Mouse (Mus musculus): ENCODE measurements around the gene Bnc1. TPM values are rescaled to one million over a fixed set of nuclear protein-coding genes. Genes with fewer than 3 reads are reported as not detected.
A peak's percentile ranks its signal among the peaks of the same experiment; 100 is the strongest.

Bnc1 gene
- polyA plus RNA-seq (2015; fragmentation: Nextera tagmentation; extraction: Ambion mirVana), result 0.24 and 0.36 TPM in 2 replicates

DNA sequence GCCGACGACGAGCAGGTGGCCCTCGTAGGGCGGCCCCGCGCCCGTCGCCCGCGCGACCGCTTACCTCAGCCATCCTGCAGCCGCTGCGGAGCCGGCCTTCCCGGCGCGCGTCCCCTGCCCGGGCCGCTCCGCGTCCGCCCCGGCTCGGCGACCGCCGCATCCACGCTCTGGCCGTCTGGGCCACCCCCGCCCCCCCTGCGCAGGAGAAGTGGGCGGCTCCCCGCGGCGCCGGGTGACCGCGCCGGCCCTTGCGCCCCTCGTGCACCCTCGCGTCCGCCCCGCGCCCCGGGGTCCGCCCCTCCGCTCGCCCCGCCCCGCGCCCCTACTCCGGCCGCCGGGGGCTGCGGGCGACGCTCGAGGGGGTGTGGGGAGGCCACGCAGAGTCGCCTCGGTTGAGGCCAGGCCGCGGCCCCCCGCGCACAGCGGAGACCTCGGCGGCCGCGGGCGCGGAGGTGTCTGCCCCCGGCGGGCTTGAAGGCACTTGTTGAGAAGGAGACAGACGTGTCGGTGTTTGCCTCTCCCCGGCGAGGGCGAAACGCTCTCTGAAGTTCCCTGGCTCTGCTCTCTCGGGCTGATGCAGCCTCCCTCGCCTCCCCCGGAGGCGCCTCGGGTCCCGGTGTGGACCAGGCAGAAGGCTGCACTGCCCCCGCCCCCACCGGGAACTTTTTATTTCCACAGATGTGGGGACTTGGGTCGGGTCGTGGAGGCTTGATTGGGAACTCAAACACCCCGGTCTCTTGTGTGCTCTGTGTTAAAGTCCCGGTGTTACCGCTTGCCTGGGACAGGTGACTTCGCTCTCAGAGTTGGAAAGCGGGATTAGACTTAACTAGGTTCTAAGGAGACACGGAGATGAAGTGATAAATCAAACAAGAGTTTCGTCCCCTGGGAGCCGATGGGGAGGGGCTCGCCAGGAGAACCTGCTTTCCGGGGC is at the start of gene Bnc1:
Gene Bnc1 (minus strand): TSS at position 162 of the 931 bp plus-strand sequence.
- H3K4me2 ChIP-seq, result peak within 1 kb of the TSS; percentile 51
- peaks cover 89% of the 10 kb centered on the region for H3K27me3 ChIP-seq
- H3K27ac ChIP-seq (replicated peaks), result no peak within 1 kb of the TSS
- no peak for ATAC-seq (ENCODE audit: insufficient read depth)
- no peaks in the 10 kb centered on the region; the same call in 1 of the 2 replicates for H3K4me1 ChIP-seq (replicated peaks)
- WGBS (ENCODE audit: insufficient replicate concordance), result 2% methylated on average over 103 of the region's 105 CpGs
- no peak within 1 kb of the TSS for H3K9ac ChIP-seq
- peak within 1 kb of the TSS; percentile 33 for H3K4me3 ChIP-seq (replicated peaks)
- H3K9me3 ChIP-seq (replicated peaks), result no peaks in the 10 kb centered on the region
- H3K36me3 ChIP-seq (replicated peaks), result no peaks in the 10 kb centered on the region

DNA sequence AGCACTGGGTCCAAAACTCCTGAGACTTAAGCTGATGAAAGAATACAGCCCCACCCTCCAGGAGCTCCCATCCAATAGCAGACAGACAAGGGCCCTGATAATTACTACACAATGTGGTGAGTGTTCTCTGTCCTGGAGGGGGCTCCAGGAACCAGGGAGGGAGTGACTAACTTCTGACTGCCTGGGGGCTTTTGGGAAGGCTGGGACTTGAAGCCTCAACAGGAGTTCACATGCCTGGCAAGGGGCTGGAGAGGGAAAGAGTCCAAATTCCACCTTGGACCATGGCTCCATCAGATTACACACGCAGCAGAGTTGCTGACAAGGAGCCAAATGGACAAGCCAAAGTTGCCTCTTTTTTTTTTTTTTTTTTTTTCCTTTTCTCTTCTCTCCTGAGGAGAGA is 41.3 kb upstream of the Bnc1 start:
- 53% methylated on average over 1 of the region's 1 CpGs for WGBS (ENCODE audit: insufficient replicate concordance)
- no peak for ATAC-seq (ENCODE audit: insufficient read depth)
- no peak overlapping the region for H3K9ac ChIP-seq
- H3K36me3 ChIP-seq (replicated peaks), result no peaks in the 10 kb centered on the region
- H3K27me3 ChIP-seq, result no peaks in the 10 kb centered on the region
- no peaks in the 10 kb centered on the region for H3K9me3 ChIP-seq (replicated peaks)
- H3K4me2 ChIP-seq, result no peak overlapping the region
- no peaks in the 10 kb centered on the region for H3K4me1 ChIP-seq (replicated peaks)
- H3K27ac ChIP-seq (replicated peaks), result no peak overlapping the region
- no peak overlapping the region for H3K4me3 ChIP-seq (replicated peaks)

DNA sequence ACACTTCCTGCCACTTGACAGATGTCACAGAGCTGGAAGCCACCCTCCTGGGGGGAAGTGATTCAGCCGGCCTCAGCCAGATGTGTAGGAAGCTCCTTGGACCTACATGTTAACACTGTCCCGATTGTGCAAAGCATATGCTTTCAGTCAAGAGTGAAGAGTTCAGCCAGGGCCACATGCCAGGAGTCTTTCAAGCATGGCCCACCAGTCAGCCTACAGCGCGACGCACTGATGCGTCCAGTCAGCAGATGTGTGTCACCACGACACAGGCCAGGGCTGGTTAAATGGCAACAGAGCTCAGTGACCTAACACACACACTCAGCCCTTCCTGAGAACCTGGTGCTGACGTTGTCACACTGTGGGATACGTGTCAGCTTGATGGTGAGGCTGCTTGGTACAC is 37.6 kb upstream of the Bnc1 start:
- no peaks in the 10 kb centered on the region for H3K27me3 ChIP-seq
- no peaks in the 10 kb centered on the region for H3K36me3 ChIP-seq (replicated peaks)
- WGBS (ENCODE audit: insufficient replicate concordance), result 59% methylated on average over 9 of the region's 9 CpGs
- no peak overlapping the region for H3K4me2 ChIP-seq
- no peak for ATAC-seq (ENCODE audit: insufficient read depth)
- H3K9me3 ChIP-seq (replicated peaks), result no peaks in the 10 kb centered on the region
- H3K9ac ChIP-seq, result no peak overlapping the region
- no peak overlapping the region for H3K4me3 ChIP-seq (replicated peaks)
- no peaks in the 10 kb centered on the region for H3K4me1 ChIP-seq (replicated peaks)
- no peak overlapping the region for H3K27ac ChIP-seq (replicated peaks)

DNA sequence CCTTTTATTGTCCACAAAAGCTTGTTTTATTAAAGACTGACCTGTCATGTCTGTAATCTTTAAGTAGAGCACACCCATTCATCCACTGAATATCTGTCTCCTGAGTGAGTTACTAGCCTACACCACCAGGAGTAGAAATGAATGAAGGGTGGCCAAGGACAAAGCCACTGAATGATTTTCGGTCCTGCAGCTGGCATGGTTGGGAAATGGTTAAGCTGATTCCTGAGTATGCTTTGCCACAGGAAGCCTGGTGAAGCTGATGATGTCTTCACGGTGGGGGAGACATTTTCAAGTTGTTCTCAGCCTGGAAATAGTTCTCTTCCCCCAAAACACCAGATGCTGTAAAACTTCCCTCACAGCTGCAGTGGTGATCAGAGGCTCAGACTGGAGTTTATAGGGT is 33.7 kb upstream of the Bnc1 start:
- H3K9me3 ChIP-seq (replicated peaks), result no peaks in the 10 kb centered on the region
- no peaks in the 10 kb centered on the region for H3K4me1 ChIP-seq (replicated peaks)
- H3K4me2 ChIP-seq, result no peak overlapping the region
- no peak overlapping the region for H3K27ac ChIP-seq (replicated peaks)
- WGBS (ENCODE audit: insufficient replicate concordance), result 16% methylated on average over 2 of the region's 2 CpGs
- no peak for ATAC-seq (ENCODE audit: insufficient read depth)
- H3K27me3 ChIP-seq, result no peaks in the 10 kb centered on the region
- no peaks in the 10 kb centered on the region for H3K36me3 ChIP-seq (replicated peaks)
- H3K9ac ChIP-seq, result no peak overlapping the region
- H3K4me3 ChIP-seq (replicated peaks), result no peak overlapping the region

DNA sequence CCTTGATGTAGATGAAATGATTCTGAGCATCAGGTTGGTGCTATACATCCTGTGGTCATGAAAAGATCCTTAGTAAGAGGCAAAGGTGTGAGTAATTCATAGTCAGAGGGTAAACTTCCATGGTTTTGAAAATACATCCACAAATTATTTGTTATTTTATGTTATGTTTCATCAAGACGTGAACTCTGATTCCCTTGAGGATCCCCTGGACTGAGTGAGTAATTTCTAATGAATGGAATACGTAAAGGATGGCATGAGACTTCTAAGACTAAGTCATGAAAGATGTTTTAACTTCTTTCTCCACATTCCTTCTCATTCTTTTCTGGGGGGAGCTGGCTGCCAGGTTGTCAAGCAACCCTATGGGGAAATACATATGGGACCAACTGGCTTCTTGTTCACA is 31.6 kb upstream of the Bnc1 start:
- no peak for ATAC-seq (ENCODE audit: insufficient read depth)
- Histone ChIP-seq H3K9ac (no peak overlapping the region), H3K27ac (replicated peaks) (no peak overlapping the region), H3K4me3 (replicated peaks) (no peak overlapping the region), H3K27me3 (no peaks in the 10 kb centered on the region), H3K9me3 (replicated peaks) (no peaks in the 10 kb centered on the region), H3K36me3 (replicated peaks) (no peaks in the 10 kb centered on the region), H3K4me1 (replicated peaks) (no peaks in the 10 kb centered on the region), H3K4me2 (no peak overlapping the region)
- WGBS (ENCODE audit: insufficient replicate concordance), result 65% methylated on average over 2 of the region's 2 CpGs

DNA sequence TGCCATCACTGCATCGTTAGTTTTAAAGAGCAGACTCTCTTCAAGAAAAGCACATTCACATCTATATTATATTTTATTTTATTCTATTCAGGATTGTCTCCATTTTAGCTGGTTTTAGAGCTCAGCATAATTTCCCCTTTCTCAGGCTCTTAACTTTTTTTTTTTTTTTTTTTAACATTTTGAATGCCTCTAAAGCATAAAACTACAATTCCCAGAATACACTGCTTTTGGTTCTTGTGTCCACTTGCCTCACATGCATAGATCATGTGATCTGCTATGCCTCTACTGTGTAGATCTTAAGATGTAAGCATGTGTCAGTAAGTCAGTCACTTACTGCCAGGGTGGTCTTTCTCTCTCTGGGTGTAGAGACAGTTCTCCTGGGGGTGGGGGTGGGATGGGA is 30.3 kb upstream of the Bnc1 start:
- H3K4me1 ChIP-seq (replicated peaks), result no peaks in the 10 kb centered on the region
- 64% methylated on average over 1 of the region's 1 CpGs for WGBS (ENCODE audit: insufficient replicate concordance)
- H3K9ac ChIP-seq, result no peak overlapping the region

DNA sequence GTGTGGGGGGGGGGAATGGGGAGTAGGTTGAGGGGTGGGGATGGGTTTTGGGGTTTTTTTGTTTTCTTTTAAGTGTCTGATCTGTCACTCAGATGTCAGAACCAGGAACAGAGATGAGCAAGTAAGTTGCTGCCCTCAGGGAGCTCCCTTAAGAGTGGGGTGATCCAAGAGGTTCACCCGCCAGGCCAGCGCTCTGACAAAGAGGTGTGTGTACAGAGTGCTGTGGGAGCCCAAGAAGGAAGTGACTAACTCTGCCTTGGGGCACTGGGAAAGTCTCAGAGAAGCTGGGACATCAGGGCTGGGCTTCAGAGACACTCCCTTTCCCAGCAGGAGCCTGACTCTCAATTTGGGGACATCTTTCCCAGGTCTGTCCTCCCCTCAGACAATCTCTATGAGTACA is 25.9 kb upstream of the Bnc1 start:
- H3K4me1 ChIP-seq (replicated peaks), result no peaks in the 10 kb centered on the region
- no peak overlapping the region for H3K9ac ChIP-seq
- H3K9me3 ChIP-seq (replicated peaks), result no peaks in the 10 kb centered on the region
- no peak overlapping the region for H3K4me2 ChIP-seq
- WGBS (ENCODE audit: insufficient replicate concordance), result 63% methylated on average over 2 of the region's 2 CpGs
- H3K27me3 ChIP-seq, result peaks cover 16% of the 10 kb centered on the region
- H3K36me3 ChIP-seq (replicated peaks), result no peaks in the 10 kb centered on the region
- H3K27ac ChIP-seq (replicated peaks), result no peak overlapping the region
- no peak overlapping the region for H3K4me3 ChIP-seq (replicated peaks)
- no peak for ATAC-seq (ENCODE audit: insufficient read depth)

More for the DNA sequence above, 30.3 kb upstream of the Bnc1 start:
- Histone ChIP-seq H3K36me3 (replicated peaks) (no peaks in the 10 kb centered on the region), H3K27ac (replicated peaks) (no peak overlapping the region), H3K4me3 (replicated peaks) (no peak overlapping the region), H3K27me3 (0 out of 2 replicates have a peak, but pooled peaks cover 3% of the 10 kb centered on the region), H3K4me2 (no peak overlapping the region), H3K9me3 (replicated peaks) (no peaks in the 10 kb centered on the region)
- ATAC-seq (ENCODE audit: insufficient read depth), result no peak

DNA sequence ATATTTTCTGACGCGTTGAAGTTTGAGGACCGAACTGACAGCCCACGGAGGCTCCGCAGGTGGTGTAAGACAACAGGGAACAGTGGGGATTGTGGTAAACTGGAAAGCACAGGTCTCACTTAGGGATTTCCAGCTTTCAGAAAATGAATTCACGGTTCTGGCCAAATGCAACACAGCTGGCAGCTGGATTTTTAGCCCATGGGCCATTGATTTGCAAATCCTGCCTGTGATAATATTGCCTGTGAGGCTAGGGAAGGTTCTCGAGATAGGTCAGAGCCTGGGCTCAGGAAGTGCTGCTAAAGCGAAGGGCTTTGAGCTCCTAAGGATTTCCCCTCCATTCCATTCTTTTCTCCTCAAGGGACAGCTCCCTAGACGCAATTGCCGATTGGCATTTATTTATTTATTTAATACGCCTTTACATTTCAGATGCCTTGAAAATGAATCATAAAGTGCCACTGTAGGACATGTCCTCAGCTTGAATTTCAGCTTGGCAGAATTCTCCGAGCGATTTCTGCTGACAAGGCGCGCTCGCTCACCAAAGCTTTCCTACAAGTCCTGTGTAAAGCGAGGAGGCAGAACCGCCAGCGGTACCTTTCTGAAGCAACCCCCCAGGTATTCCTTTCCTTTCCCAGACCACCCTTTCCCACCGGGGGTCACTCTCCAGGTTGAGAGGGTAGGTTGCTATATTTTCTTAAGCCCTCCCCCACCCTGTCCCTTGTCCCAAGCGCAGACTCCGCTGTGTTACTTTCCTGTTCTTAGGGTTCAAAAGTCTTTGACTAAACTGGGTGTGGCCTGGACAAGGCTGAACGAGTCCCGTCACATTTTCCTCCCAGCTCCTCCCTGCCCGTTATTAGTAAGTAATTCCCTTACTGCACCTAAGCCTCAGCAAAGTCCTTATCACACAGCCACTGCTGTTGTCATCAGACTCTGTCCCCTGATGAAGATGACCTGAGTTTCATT is 24.9 kb upstream of the Bnc1 start:
- ATAC-seq (ENCODE audit: insufficient read depth), result no peak
- peaks cover 24% of the 10 kb centered on the region for H3K27me3 ChIP-seq
- H3K36me3 ChIP-seq (replicated peaks), result no peaks in the 10 kb centered on the region
- no peak overlapping the region for H3K27ac ChIP-seq (replicated peaks)
- no peak overlapping the region for H3K4me2 ChIP-seq
- WGBS (ENCODE audit: insufficient replicate concordance), result 9% methylated on average over 25 of the region's 25 CpGs
- no peak overlapping the region for H3K9ac ChIP-seq
- H3K9me3 ChIP-seq (replicated peaks), result no peaks in the 10 kb centered on the region
- no peak overlapping the region for H3K4me3 ChIP-seq (replicated peaks)
- H3K4me1 ChIP-seq (replicated peaks), result no peaks in the 10 kb centered on the region

DNA sequence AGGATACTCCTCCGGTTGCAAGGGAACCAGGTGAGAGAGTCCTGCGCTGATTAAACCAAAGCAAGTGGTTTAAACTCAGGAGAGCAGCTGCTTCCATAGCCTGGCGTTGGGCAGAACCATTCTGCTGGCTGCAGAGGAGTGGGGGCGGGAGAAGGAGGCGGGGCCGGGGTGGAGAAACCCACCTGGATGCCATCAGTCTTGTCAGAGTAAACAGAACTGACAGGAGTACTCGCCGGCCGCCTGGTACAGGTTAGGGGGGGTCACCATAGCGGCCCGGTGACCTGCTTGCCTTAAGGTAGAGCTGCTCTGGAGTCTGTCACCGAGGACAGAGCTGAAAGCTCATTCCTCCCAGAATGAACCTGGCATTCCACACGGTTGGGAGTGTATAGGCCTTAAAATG is 20.4 kb upstream of the Bnc1 start:
- Histone ChIP-seq H3K9ac (no peak overlapping the region), H3K4me3 (replicated peaks) (no peak overlapping the region), H3K27me3 (peaks cover 23% of the 10 kb centered on the region), H3K27ac (replicated peaks) (no peak overlapping the region), H3K4me2 (no peak overlapping the region), H3K36me3 (replicated peaks) (no peaks in the 10 kb centered on the region), H3K9me3 (replicated peaks) (no peaks in the 10 kb centered on the region), H3K4me1 (replicated peaks) (no peaks in the 10 kb centered on the region)
- 14% methylated on average over 13 of the region's 13 CpGs for WGBS (ENCODE audit: insufficient replicate concordance)
- no peak for ATAC-seq (ENCODE audit: insufficient read depth)

DNA sequence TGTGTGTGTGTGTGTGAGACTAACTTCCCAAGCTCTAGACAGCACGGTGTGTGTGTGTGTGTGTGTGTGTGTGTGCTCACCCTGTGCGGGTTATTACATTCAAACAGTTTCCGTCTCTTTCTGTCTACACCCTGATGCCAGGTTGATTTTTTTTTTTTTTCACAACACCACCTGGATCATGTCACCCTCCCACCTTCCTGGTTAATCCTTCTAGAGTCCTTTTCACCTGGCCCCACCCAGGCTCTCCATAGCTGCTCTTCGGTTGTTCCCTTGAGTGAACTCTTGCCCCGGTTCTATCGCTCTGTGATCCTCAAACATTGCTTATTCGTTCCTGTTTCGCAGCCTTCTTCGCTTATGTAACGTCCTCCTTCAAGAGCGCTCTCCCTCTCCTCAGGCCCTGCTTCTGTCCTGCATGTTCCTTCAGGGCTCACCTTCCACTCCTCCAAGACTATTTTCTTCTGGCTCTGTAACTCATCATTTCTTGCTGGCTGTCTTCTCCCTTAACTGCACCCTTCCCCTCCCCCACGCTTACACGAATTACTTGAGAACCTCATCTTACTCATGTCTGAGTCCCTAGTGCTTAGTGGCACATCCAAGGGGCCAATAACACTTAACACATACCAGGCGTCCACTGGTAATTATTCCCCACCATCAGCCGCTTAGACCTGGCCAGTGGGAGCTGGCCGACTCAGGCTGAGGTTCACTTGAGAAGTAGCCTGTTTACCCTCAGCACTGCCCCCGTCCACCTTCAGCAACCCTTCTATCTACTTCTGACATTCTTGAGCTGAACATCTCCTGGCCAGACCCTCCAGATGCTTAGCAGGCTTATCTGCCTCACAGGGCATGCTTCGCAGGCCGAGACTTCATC is 19.7 kb upstream of the Bnc1 start:
- Histone ChIP-seq H3K4me3 (replicated peaks) (no peak overlapping the region), H3K9ac (no peak overlapping the region), H3K27ac (replicated peaks) (no peak overlapping the region), H3K27me3 (peaks cover 16% of the 10 kb centered on the region), H3K9me3 (replicated peaks) (no peaks in the 10 kb centered on the region), H3K4me1 (replicated peaks) (no peaks in the 10 kb centered on the region), H3K4me2 (no peak overlapping the region), H3K36me3 (replicated peaks) (no peaks in the 10 kb centered on the region)
- no peak for ATAC-seq (ENCODE audit: insufficient read depth)
- WGBS (ENCODE audit: insufficient replicate concordance), result 47% methylated on average over 19 of the region's 19 CpGs

All from liver, embryonic 15.5 days (tissue).